Mouse (Mus musculus) myocyte (in vitro differentiated cells): ENCODE measurements at regions not wholly inside any gene's neighbourhood (a gene's known extent, or its start where the extent isn't known, plus 50 kb on each side); places are given as distances from the start of the nearest gene placed in this dataset.

ENCODE experiments used
- CEBPB ChIP-seq: IDR thresholded peaks from 2 replicates; pipeline ENCODE4 v1.6.1; 2011; ENCODE audit warnings: mild to moderate bottlenecking, moderate library complexity; ENCODE audit not compliant: poor library complexity, insufficient read depth, severe bottlenecking
- E2F4 ChIP-seq: IDR thresholded peaks from one replicate; pipeline ENCODE4 v1.6.1; 2011; ENCODE audit warnings: mild to moderate bottlenecking, control low read depth, moderate library complexity; ENCODE audit not compliant: insufficient read depth
- MAX ChIP-seq: IDR thresholded peaks from one replicate; pipeline ENCODE4 v1.6.1; 2011; ENCODE audit warnings: low read depth, mild to moderate bottlenecking, control low read depth
- MYOD1 ChIP-seq, 3 experiments: IDR thresholded peaks; one replicate each; pipeline ENCODE4 v1.6.1; 2011; ENCODE audit warnings: control low read depth in 2 of 3, low read depth in 2 of 3, mild to moderate bottlenecking in 2 of 3, moderate library complexity in 1 of 3; ENCODE audit not compliant: insufficient read length in 2 of 3, control insufficient read depth in 1 of 3
- MYOG ChIP-seq, 3 experiments: IDR thresholded peaks; one replicate each; pipeline ENCODE4 v1.6.1; 2011; ENCODE audit warnings: control low read depth in 2 of 3, low read depth in 2 of 3, mild to moderate bottlenecking in 2 of 3; ENCODE audit not compliant: insufficient read length in 2 of 3, control insufficient read depth in 1 of 3, insufficient read depth in 1 of 3
- POLR2A ChIP-seq: IDR thresholded peaks from one replicate; pipeline ENCODE4 v1.6.1; 2011; ENCODE audit warnings: low read depth, mild to moderate bottlenecking, control low read depth, moderate library complexity; ENCODE audit not compliant: insufficient read length
- POLR2AphosphoS2 ChIP-seq: IDR thresholded peaks from one replicate; pipeline ENCODE4 v1.6.1; 2011; ENCODE audit warnings: low read depth, control low read depth; ENCODE audit not compliant: insufficient read length
- REST ChIP-seq: IDR thresholded peaks from one replicate; pipeline ENCODE4 v1.6.1; 2011; ENCODE audit warnings: mild to moderate bottlenecking, control low read depth, moderate library complexity; ENCODE audit not compliant: insufficient read depth, insufficient read length
- SRF ChIP-seq: IDR thresholded peaks from one replicate; pipeline ENCODE4 v1.6.1; 2011; ENCODE audit warnings: low read depth; ENCODE audit not compliant: control insufficient read depth, insufficient read length
- TCF12 ChIP-seq: IDR thresholded peaks from one replicate; pipeline ENCODE4 v1.6.1; 2011; ENCODE audit warnings: mild to moderate bottlenecking, control low read depth; ENCODE audit not compliant: poor library complexity, insufficient read depth, severe bottlenecking
- TCF3 ChIP-seq: IDR thresholded peaks from one replicate; pipeline ENCODE4 v1.6.1; 2011; ENCODE audit warnings: low read depth, control low read depth; ENCODE audit not compliant: insufficient read length
- USF1 ChIP-seq: IDR thresholded peaks from one replicate; pipeline ENCODE4 v1.6.1; 2011; ENCODE audit warnings: low read depth, mild to moderate bottlenecking, control low read depth, moderate library complexity

DNA sequence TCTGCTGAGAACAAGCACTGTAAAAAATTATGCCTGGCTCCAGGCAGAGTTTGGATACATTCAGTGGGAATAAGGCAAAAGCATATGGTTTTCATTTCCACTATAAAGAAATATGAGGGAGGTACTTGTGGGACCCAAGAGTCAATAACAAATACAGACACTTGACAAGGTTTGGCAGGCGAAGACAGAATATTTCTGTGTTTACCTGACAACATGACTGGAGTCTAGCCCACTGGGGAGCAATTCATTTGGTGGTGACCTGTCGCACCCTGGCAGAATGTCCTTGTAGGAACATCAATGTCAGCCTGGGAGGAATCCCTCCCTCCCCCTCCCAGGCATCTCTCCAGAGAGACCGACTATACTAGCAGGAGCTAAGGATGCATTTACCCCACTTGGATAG, 276.8 kb downstream of the Maf start:
- TF ChIP-seq POLR2A (no peak), MYOG (IDR thresholded peaks at IDR 0.05; ENCODE audit: control insufficient read depth in 1 of 3, insufficient read depth in 1 of 3, insufficient read length in 2 of 3, low read depth in 2 of 3) (no peak), CEBPB (no peak), MYOD1 (IDR thresholded peaks at IDR 0.05; ENCODE audit: control insufficient read depth in 1 of 3, insufficient read length in 2 of 3, low read depth in 2 of 3) (no peak), USF1 (no peak), MAX (no peak), SRF (no peak), TCF12 (no peak), POLR2AphosphoS2 (no peak), E2F4 (no peak), REST (no peak), TCF3 (no peak)
